Mouse (Mus musculus): ENCODE measurements around the gene Scfd2.
A peak's percentile ranks its signal among the peaks of the same experiment; 100 is the strongest.

The Scfd2 gene

GRCm38 (mm10) chr5:74239369-74239768, 292.2 kb downstream of the Scfd2 start:
- no peak for DNase-seq

DNA sequence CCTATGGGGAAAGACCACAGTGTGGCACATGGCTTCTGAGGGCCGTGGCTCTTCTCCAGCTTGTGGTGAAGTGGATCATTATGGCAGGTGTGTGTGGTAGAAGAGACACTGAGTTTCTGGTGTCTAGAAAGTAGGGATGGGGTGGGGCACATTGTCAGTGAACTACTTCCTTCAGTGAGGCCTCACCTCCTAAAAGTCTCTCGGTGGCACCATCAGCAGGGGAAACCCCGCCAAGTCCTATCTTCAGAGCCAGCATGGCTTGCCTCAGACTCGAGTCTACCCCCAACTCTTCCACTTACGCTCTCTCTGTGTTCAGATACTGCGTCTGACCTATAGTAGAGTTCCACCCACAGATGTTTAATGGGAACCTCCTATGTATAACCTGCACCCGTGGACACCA, 297.8 kb downstream of the Scfd2 start:
- no peak for DNase-seq

GRCm38 (mm10) chr5:74230525-74230924, 301.0 kb downstream of the Scfd2 start:
- DNase-seq: no peak

DNA sequence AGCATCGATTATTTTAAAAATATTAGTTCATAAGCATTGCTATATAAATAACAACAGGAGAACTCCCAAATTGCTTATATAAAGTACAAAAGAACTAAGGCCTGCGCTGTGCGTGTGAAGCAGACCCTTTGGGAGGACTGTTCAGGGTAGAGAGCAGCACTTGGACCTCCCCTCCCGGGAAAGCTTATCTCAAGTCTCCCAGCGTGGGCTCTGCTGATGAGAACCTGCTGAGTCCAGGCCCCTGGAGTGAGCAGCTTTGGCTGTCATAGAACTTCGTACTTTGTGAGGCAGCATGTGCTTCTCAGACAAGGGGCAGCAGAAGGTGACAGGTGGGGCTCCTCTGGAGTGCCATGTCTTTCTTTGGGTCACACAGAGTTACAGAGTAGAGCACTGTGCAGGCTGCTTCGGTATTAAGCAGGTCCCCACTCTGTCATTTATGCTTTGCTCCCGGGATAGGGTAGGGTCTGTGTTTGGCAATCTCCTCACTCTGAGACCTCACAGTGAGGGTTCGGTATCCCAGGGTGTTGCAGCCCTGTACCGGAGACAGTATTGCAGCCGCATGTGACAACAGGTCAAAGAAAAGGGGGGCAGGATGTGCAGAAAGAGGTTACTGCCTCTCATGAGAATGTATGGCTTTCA, 301.7 kb downstream of the Scfd2 start:
- no peak for DNase-seq

- no peak for DNase-seq
These were observed 302.6 kb downstream of the Scfd2 start for GRCm38 (mm10) chr5:74228938-74229337.

- DNase-seq: peak; percentile 33 to 47
These were observed 304.2 kb downstream of the Scfd2 start for GRCm38 (mm10) chr5:74227352-74227751.

DNA sequence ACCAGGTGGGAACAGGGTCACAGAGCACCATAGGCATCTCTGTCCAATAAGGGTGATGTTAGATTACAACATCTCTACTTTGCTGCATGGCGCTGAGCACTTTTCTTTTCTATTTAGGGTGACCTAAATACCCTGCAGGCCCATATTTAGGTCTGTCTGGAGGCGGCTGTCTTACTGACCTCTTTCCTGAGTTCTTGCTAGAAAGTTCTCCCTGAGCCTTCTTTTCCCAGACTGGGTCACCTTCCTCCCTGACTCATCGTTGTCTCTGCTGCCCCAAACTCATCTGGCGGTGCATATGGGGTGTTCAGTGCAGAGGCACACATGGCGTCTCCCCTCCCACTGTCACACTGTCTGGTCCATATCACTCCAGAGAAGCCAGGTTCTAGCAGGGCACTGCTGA, 305.4 kb downstream of the Scfd2 start:
- no peak for DNase-seq

GRCm38 (mm10) chr5:74224480-74224879, 307.1 kb downstream of the Scfd2 start:
- DNase-seq: no peak

DNA sequence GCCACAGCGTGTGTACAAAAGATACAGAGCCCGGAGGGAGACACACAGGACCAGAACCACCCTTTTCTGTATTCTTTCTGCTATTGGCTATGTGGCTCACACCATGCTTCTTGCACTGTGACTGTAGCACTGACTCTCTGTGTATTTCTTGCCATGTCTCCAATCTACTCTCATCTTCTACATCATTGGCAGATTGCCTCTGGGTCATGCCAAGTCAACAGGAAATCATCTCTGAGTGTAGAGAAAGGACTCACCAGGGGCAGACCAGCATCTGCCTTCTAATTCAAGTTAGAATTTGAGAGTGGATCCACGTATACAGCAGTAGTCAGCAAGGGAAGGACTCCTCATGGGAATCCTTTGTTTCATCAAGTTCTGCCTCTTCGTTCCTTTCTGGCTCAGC, 308.9 kb downstream of the Scfd2 start:
- DNase-seq: no peak

GRCm38 (mm10) chr5:74218524-74218923, 313.0 kb downstream of the Scfd2 start:
- no peak for DNase-seq

GRCm38 (mm10) chr5:74215125-74215524, 316.4 kb downstream of the Scfd2 start:
- no peak for DNase-seq

DNA sequence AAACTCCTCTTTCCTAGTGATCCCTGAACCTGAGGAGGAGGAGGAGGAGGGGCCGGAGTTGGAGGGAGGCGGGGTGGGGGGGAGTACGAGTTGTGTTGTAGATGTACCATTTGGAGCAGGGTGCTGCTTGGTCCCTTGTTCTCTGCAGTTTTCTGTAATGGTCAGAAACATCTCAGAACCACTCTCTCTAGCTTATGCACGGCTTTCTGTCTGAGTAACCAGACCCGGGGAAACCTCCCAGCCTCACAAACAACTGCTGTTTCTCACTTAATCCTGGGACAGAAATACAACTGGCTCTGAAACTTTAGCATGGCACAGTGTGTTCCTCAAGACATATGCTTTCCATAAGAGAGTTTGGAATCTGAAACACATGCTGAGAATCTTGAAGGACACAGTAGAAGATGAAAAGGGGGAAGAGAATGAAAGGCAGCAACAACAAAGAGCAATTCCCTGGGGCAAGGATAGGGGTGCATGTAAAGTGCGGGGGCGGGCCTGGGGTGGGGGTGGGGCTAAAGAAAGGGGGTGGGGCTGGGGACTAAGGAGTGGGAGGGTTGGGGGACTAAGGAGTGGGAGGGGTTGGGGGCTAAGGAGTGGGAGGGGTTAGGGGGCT, 317.0 kb downstream of the Scfd2 start:
- DNase-seq: no peak

GRCm38 (mm10) chr5:74211346-74211745, 320.2 kb downstream of the Scfd2 start:
- no peak for DNase-seq

DNA sequence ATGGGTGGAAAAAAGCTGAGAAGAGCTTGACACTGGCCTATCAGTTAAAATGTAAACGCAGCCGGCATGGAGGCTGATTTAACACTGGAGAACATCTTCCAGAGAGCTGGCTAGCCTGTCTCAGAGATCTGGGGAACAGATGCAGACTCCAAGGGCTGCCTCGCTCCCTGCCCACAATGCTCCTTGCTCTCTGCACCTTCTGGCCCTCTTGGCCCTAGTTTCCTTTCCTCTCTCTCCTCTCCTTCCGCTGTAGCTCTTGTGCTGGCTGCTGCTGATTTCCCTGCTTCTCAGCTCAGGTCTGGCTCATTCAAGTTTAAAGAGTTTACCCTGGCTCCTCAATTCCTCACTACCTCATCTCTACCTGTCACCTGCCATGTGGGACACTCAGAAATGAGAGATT, 321.9 kb downstream of the Scfd2 start:
- no peak for DNase-seq

GRCm38 (mm10) chr5:74208438-74208837, 323.1 kb downstream of the Scfd2 start:
- DNase-seq: no peak

DNA sequence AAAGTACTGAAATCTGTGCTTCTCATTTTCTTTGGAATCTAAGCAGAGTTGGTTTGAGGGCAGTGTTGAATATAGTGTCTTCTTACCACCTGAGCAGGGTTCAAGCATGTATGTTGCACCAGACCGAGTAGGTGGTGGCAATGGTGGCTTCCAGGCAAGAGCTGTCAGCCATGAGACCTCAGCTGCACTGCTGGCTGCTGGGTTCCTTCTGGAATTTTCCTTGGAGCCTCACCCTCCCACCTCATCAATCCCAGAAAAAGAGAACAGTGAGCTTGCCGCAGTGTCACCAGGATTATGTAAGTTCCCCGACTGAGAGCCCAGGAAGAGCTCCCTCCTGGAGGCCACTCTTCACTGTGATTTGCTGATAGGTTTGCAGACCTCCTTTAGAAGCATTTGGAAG, 324.4 kb downstream of the Scfd2 start:
- no peak for DNase-seq

DNA sequence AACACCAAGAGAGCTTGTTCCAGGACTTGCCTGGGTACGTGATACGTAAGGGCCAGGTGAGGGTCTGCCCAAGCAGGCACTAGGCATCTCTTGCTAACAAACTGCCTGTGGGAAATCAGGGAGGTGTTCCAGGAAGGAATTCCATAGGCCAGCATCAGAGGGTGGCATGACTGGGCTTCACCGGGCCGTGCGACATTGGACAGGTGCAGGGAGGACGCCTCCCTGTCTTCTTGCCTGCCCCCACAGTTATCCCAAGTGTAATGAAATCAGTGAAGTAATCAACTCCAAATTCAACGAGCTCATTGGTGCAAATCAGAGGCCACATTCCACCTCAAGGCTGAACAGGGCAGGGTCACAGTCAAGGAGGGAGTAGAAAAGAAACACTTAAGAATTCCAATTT, 324.9 kb downstream of the Scfd2 start:
- no peak for DNase-seq

DNA sequence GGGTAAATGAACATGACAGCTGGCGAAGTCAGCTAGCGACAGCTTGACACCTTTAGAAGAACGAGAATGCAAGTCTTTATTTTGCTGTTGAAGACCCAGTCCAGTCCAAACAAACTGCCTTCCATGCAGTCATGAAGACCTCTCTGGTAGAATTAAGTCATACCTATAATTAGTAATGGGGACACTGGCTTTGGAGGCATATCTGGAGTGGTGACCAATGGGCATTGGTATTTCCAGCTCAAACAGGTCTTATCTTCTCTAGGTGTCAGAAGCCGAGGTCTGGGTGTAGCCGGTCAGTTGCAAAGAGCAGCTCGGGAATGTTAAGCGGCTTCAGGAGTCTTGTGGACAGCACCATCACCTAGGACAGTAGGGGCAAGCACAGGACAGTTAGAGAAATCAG, 325.5 kb downstream of the Scfd2 start:
- DNase-seq: no peak

DNA sequence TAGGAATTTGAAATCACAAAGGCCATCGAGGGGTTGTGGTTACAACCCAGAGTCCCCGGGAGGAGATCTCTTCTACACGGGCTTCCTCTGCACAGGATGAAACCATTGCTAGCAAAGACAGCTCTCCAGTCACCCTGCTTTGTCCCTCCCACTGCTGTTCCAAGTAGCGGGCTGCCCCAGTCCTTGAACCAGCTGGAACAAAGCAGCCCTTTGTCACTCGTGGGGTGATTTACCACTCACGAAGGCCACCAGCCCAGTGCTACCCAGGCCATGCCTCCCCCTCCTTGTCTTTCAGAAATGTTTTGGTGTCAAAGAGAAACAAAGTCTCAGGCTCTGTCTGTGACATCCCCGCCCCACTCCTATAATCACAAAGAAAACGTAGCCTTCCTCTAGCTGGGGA, 326.1 kb downstream of the Scfd2 start:
- DNase-seq: no peak

DNA sequence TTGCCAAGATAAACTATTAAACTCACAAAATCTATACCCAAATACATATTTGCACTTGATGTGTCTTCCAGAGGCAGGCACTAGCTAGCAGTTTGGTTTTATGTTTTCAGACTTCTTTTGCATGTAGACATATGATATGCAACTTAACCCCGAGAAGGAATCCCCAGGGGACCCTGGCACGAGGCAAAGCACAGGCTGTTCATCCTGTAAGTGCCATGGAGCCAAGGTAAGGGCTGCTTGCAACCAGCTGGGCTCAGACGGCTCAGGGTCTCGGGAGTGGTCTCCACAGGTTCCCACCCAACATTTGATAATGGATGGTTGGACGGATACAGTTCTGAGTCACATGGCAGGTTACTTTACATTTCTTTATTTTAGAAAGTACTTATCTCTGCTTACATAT, 327.1 kb downstream of the Scfd2 start:
- DNase-seq: no peak

- DNase-seq: no peak
These were observed 329.0 kb downstream of the Scfd2 start for GRCm38 (mm10) chr5:74202515-74202914.

GRCm38 (mm10) chr5:74201570-74202357, 329.8 kb downstream of the Scfd2 start:
- DNase-seq: no peak

DNA sequence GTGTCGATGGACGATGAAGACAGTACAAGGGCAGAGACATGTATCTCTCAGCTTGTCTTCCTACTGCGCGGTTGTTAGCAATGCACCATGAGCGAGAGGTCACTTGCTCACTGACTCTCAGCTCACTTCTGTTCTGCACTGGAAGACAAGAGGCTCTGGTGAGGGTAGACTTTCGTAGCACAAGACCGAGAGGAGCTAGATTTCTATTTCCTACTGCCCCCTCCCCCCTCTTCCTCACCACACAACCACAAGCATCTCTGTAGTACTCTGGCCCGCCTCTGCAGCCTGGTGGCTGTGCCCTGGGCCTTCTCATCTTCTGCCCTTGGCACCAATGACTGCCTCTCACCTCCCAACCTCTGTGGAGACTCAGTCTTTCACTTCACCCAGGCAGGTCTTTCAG, 331.1 kb downstream of the Scfd2 start:
- DNase-seq: no peak

DNA sequence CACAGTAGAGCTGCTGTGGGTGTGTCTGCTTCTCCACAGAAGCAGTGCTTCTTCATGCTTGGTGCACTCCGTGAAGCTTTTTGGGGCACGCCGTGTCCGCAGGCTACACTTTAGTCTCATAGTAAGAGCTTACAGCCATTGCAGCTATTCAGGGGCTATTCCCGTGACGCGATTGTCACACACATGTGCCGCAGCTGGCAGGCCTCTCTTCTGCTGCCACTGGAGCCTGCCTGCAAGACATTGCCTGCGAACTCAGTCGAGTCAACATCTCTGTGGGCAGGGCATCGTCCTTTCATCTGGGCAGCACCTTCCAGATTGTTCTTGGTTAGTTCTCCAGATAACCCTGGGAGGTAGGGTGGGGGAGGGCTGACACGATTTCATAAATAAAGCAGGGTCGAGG, 331.8 kb downstream of the Scfd2 start:
- DNase-seq: no peak

Measured in kidney, postnatal 36 days (tissue).